Mouse (Mus musculus): ENCODE data around the gene Dguok. TPM values are rescaled to one million over a fixed set of nuclear protein-coding genes. Genes with fewer than 3 reads are reported as not detected.
A peak's percentile ranks its signal among the peaks of the same experiment; 100 is the strongest.

Gene Dguok
- polyA plus RNA-seq, 1 experiment = 27.6 TPM

- H3ac ChIP-seq (ENCODE audit: control insufficient read depth, insufficient read length, low read depth) = peak overlapping the region; percentile 97
- no peak for TF ChIP-seq MYOG (IDR thresholded peaks at IDR 0.05; ENCODE audit: control insufficient read depth, extremely low read depth, insufficient read length)
- TF ChIP-seq CEBPB (IDR thresholded peaks at IDR 0.05; ENCODE audit: low read depth) = no peak
- no peak for TF ChIP-seq CTCF (IDR thresholded peaks at IDR 0.05; ENCODE audit: control insufficient read depth, insufficient read depth, insufficient read length)
- TF ChIP-seq FOSL1 (IDR thresholded peaks at IDR 0.05; ENCODE audit: insufficient read depth, low read length, poor library complexity, severe bottlenecking) = no peak
- TF ChIP-seq MYOD1 (IDR thresholded peaks at IDR 0.05; ENCODE audit: control insufficient read depth, insufficient read length, low read depth) = no peak
- TF ChIP-seq USF1 (IDR thresholded peaks at IDR 0.05; ENCODE audit: low read depth) = no peak
- no peak for TF ChIP-seq MAX (IDR thresholded peaks at IDR 0.05)
These were observed 49.6 kb downstream of the Dguok start for GRCm38 (mm10) chr6:83456984-83457810.

DNA sequence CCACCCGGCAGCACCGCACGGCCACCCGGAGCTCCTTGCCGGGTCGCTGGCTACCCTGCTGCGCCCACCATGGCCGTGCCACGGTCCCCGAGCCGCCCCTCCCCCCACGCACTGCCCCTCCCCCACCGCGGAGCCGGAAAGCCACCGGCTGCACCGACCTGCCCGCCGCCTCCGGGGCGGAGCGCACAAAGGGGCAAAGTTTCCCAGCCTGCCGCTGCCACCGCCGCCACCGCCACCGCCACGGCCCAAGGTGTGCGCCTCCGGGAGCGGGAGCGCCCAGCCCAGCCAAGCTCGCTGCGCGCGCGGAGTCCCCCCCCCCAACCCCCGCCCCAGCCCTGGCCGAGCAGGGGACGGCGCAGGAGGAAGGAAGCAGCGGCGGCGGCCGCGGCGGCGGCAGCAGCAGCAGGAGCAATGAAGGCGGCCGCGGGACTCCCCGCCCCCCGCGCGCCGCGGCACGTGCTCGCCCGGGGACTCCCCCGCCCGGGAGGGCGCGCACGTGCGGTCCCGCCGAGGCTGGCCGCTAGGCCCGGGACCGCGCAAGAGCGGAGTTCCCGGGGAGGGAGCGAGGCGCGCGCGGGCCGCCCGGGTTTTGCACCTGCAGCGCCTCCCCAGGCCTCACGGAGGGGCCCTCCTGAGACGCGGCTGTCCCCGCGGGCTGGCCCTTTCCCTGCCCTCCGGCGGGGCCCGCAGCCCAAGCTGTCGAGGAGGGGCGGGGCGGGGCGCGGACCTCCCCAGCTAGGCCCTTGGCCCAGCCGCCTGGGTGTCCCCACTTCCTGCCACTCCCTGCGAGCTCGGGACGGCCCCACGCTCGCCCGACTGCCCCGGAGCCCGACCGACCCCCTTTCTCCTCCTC lies 50.4 kb downstream of the Dguok start:
- Histone ChIP-seq H3K79me3 (ENCODE audit: low read depth) (peaks cover 32% of the 10 kb centered on the region), H3ac (ENCODE audit: control insufficient read depth, insufficient read length, low read depth) (peak overlapping the region; percentile 97), H3K79me2 (ENCODE audit: control insufficient read depth, insufficient read depth) (peaks cover 45% of the 10 kb centered on the region), H3K36me3 (ENCODE audit: control insufficient read depth, insufficient read depth) (peaks cover 5% of the 10 kb centered on the region), H3K27me3 (ENCODE audit: control insufficient read depth, insufficient read depth, insufficient read length) (no peaks in the 10 kb centered on the region), H3K4me3 (ENCODE audit: insufficient read depth, poor library complexity, severe bottlenecking) (peak overlapping the region; percentile 49)
- TF ChIP-seq MAX (IDR thresholded peaks at IDR 0.05) = peak; percentile 66
- TF ChIP-seq MYOG (IDR thresholded peaks at IDR 0.05; ENCODE audit: control insufficient read depth, extremely low read depth, insufficient read length) = no peak
- TF ChIP-seq CTCF (IDR thresholded peaks at IDR 0.05; ENCODE audit: control insufficient read depth, insufficient read depth, insufficient read length) = no peak

More at GRCm38 (mm10) chr6:83456984-83457810, 49.6 kb downstream of the Dguok start:
- Histone ChIP-seq H3K79me2 (ENCODE audit: control insufficient read depth, insufficient read depth) (peaks cover 37% of the 10 kb centered on the region), H3K36me3 (ENCODE audit: control insufficient read depth, insufficient read depth) (no peaks in the 10 kb centered on the region), H3K4me3 (ENCODE audit: insufficient read depth, poor library complexity, severe bottlenecking) (peak overlapping the region; percentile 49), H3K79me3 (ENCODE audit: low read depth) (peaks cover 25% of the 10 kb centered on the region), H3K27me3 (ENCODE audit: control insufficient read depth, insufficient read depth, insufficient read length) (no peaks in the 10 kb centered on the region)

- peaks cover 40% of the 10 kb centered on the region for H3K79me3 ChIP-seq (ENCODE audit: low read depth)
- H3K36me3 ChIP-seq (ENCODE audit: control insufficient read depth, insufficient read depth) = peaks cover 5% of the 10 kb centered on the region
- no peaks in the 10 kb centered on the region for H3K27me3 ChIP-seq (ENCODE audit: control insufficient read depth, insufficient read depth, insufficient read length)
- TF ChIP-seq USF1 (IDR thresholded peaks at IDR 0.05; ENCODE audit: low read depth) (no peak), MAX (IDR thresholded peaks at IDR 0.05) (no peak), FOSL1 (IDR thresholded peaks at IDR 0.05; ENCODE audit: insufficient read depth, low read length, poor library complexity, severe bottlenecking) (no peak), CEBPB (IDR thresholded peaks at IDR 0.05; ENCODE audit: low read depth) (no peak), CTCF (IDR thresholded peaks at IDR 0.05; ENCODE audit: control insufficient read depth, insufficient read depth, insufficient read length) (no peak), MYOD1 (IDR thresholded peaks at IDR 0.05; ENCODE audit: control insufficient read depth, insufficient read length, low read depth) (no peak), MYOG (IDR thresholded peaks at IDR 0.05; ENCODE audit: control insufficient read depth, extremely low read depth, insufficient read length) (no peak)
- peaks cover 54% of the 10 kb centered on the region for H3K79me2 ChIP-seq (ENCODE audit: control insufficient read depth, insufficient read depth)
- H3K4me3 ChIP-seq (ENCODE audit: insufficient read depth, poor library complexity, severe bottlenecking) = peak overlapping the region; percentile 49
- peak overlapping the region; percentile 97 for H3ac ChIP-seq (ENCODE audit: control insufficient read depth, insufficient read length, low read depth)
These were observed 51.2 kb downstream of the Dguok start for GRCm38 (mm10) chr6:83455328-83456130.

GRCm38 (mm10) chr6:83453706-83454105 lies 53.1 kb downstream of the Dguok start:
- Histone ChIP-seq H3K27me3 (ENCODE audit: control insufficient read depth, insufficient read depth, insufficient read length) (no peaks in the 10 kb centered on the region), H3K36me3 (ENCODE audit: control insufficient read depth, insufficient read depth) (peaks cover 23% of the 10 kb centered on the region), H3K79me2 (ENCODE audit: control insufficient read depth, insufficient read depth) (peaks cover 72% of the 10 kb centered on the region), H3K79me3 (ENCODE audit: low read depth) (peaks cover 51% of the 10 kb centered on the region), H3K4me3 (ENCODE audit: insufficient read depth, poor library complexity, severe bottlenecking) (no peak overlapping the region), H3ac (ENCODE audit: control insufficient read depth, insufficient read length, low read depth) (no peak overlapping the region)
- TF ChIP-seq MAX (IDR thresholded peaks at IDR 0.05) = no peak
- no peak for TF ChIP-seq USF1 (IDR thresholded peaks at IDR 0.05; ENCODE audit: low read depth)

DNA sequence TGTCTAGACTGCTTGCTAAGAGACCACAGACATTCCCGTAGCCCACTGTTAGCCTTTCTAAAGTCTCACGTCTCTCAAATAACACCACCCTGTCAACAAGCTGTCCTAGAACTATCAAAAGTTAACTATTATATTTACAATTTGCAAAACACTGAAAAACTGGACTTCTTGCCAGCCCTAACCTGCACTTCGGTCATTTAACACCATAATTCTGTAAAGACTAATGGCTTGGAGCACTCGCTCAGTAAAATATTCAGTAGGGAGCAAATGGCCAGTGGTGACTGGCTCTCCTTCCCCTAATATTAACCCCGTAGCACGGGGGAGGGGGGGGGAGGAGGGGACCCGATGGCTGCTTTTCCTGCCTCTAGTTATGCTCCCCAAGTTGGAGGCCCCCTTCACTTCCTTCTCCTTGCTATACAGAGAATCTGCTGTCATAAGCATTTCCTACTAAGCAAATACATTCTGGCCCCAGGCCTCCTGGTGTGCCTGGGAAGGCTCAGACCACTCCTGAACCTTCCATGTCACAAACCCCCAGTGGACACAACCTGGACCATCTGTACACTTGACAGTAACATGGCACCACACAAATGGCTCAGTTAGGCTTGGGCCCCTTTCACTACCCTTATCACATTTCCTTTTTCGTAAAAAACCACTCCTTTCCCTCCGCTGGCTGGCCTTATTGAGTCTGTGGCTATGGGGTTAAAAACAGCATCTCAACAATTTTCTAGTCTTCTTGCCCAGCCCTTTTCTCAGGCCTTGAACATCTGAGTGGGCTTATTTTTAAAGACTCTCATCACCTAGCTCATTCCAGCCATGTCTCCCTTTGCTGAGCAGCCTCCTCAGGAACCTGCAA lies 56.1 kb downstream of the Dguok start:
- Histone ChIP-seq H3K4me3 (ENCODE audit: insufficient read depth, poor library complexity, severe bottlenecking) (no peak overlapping the region), H3K27me3 (ENCODE audit: control insufficient read depth, insufficient read depth, insufficient read length) (no peaks in the 10 kb centered on the region), H3ac (ENCODE audit: control insufficient read depth, insufficient read length, low read depth) (no peak overlapping the region), H3K36me3 (ENCODE audit: control insufficient read depth, insufficient read depth) (peaks cover 42% of the 10 kb centered on the region), H3K79me2 (ENCODE audit: control insufficient read depth, insufficient read depth) (peaks cover 100% of the 10 kb centered on the region), H3K79me3 (ENCODE audit: low read depth) (peaks cover 80% of the 10 kb centered on the region)
- no peak for TF ChIP-seq MAX (IDR thresholded peaks at IDR 0.05)
- no peak for TF ChIP-seq CTCF (IDR thresholded peaks at IDR 0.05; ENCODE audit: control insufficient read depth, insufficient read depth, insufficient read length)
- no peak for TF ChIP-seq FOSL1 (IDR thresholded peaks at IDR 0.05; ENCODE audit: insufficient read depth, low read length, poor library complexity, severe bottlenecking)
- TF ChIP-seq MYOD1 (IDR thresholded peaks at IDR 0.05; ENCODE audit: control insufficient read depth, insufficient read length, low read depth) = no peak
- TF ChIP-seq MYOG (IDR thresholded peaks at IDR 0.05; ENCODE audit: control insufficient read depth, extremely low read depth, insufficient read length) = no peak
- no peak for TF ChIP-seq USF1 (IDR thresholded peaks at IDR 0.05; ENCODE audit: low read depth)
- TF ChIP-seq CEBPB (IDR thresholded peaks at IDR 0.05; ENCODE audit: low read depth) = no peak
